Mouse (Mus musculus): ENCODE measurements around the gene Nr4a1.

DNA sequence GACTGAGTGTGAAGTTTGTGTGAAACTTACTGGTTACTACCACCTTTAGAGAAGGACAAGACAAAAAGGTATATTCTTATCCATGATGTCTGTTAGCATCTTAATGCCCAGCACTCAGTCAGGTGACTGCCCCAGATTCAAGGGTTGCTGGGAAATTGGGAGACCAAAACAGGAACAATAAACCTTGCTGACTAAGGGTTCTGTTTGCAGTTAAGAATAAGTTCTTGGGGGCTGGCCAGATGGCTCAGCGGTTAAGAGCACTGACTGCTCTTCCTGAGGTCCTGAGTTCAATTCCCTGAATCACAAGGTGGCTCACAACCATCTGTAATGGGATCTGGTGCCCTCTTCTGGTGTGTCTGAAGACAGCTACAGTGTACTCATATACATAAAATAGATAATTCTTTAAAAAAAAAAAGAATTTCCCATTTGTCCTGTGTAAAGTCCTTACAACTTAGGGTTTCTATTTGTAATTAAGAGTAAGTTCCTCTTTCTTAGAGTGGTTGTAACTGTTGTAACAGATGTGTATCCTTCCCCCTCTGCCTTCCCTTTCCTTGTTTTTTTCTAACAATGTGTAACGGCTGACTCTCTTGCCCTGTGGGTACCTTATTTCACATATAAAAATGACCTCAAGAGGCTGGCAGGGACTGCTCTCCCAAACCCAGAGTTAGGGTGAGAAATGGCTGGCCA lies 63.9 kb downstream of the Nr4a1 start:
- TF ChIP-seq CTCF (IDR thresholded peaks at IDR 0.05; ENCODE audit: low read depth) (no peak), EP300 (IDR thresholded peaks at IDR 0.05; ENCODE audit: low read depth) (no peak)
